Mouse (Mus musculus): Measurements from ENCODE around the gene Taok2. TPM values are rescaled to one million over a fixed set of nuclear protein-coding genes. Genes with fewer than 3 reads are reported as not detected.

Taok2 gene
- total RNA-seq, 2 experiments from 2014 or later: 43.6 to 44.6 TPM

- DNase-seq (ENCODE audit: low spot score): no peak
- intact Hi-C loops (cut with DNase I): loop anchor here (2.0 kb wide), 1 partner anchor 15 kb away; no protein-coding TSS in a partner anchor
Observed at GRCm38 (mm10) chr7:126883731-126884181, 747 bp downstream of the Taok2 start.

- intact Hi-C loops (cut with DNase I): no loop called here
- peak; percentile 40 for DNase-seq (ENCODE audit: low spot score)
Observed at GRCm38 (mm10) chr7:126881040-126881439, 3.5 kb downstream of the Taok2 start.

- intact Hi-C loops (cut with DNase I): loop anchor here (5.0 kb wide), 1 partner anchor 155 kb away; no protein-coding TSS in a partner anchor
- DNase-seq (ENCODE audit: low spot score): no peak
Observed at GRCm38 (mm10) chr7:126877239-126877638, 7.3 kb downstream of the Taok2 start.

GRCm38 (mm10) chr7:126870520-126870891 lies 14.0 kb downstream of the Taok2 start:
- intact Hi-C loops (cut with DNase I): no loop called here
- DNase-seq (ENCODE audit: low spot score): no peak

GRCm38 (mm10) chr7:126869780-126870519 lies 14.6 kb downstream of the Taok2 start:
- intact Hi-C loops (cut with DNase I): no loop called here
- no peak for DNase-seq (ENCODE audit: low spot score)

GRCm38 (mm10) chr7:126868003-126868402 lies 16.5 kb downstream of the Taok2 start:
- DNase-seq (ENCODE audit: low spot score): no peak
- intact Hi-C loops (cut with DNase I): no loop called here

GRCm38 (mm10) chr7:126867534-126867933 lies 17.0 kb downstream of the Taok2 start:
- intact Hi-C loops (cut with DNase I): no loop called here
- DNase-seq (ENCODE audit: low spot score): no peak

GRCm38 (mm10) chr7:126863791-126864190 lies 20.7 kb downstream of the Taok2 start:
- intact Hi-C loops (cut with DNase I): loop anchor here (1.0 to 5.0 kb wide), 2 partner anchors 17 to 34 kb away; no protein-coding TSS in a partner anchor

GRCm38 (mm10) chr7:126862147-126862784 lies 22.2 kb downstream of the Taok2 start, which contains the start of gene Ino80e:
Gene Ino80e, minus strand, starts transcription at chr7:126862377.
- intact Hi-C loops (cut with DNase I): loop anchor here (5.0 kb wide), 1 partner anchor 35 kb away; no protein-coding TSS in a partner anchor
- DNase-seq (ENCODE audit: low spot score): peak; percentile 87

More at GRCm38 (mm10) chr7:126863791-126864190, 20.7 kb downstream of the Taok2 start:
- no peak for DNase-seq (ENCODE audit: low spot score)

- peak; percentile 91 for DNase-seq (ENCODE audit: low spot score)
- intact Hi-C loops (cut with DNase I): loop anchor here (5.0 kb wide), 1 partner anchor 36 kb away; no protein-coding TSS in a partner anchor
Observed at GRCm38 (mm10) chr7:126861429-126862130, 22.9 kb downstream of the Taok2 start, which contains the start of gene Hirip3. Gene Hirip3, plus strand, starts transcription at chr7:126861972.

GRCm38 (mm10) chr7:126860987-126861386 lies 23.5 kb downstream of the Taok2 start:
- intact Hi-C loops (cut with DNase I): loop anchor here (5.0 kb wide), 1 partner anchor 36 kb away; no protein-coding TSS in a partner anchor

GRCm38 (mm10) chr7:126856741-126857420 lies 27.6 kb downstream of the Taok2 start:
- no peak for DNase-seq (ENCODE audit: low spot score)
- intact Hi-C loops (cut with DNase I): no loop called here

More at GRCm38 (mm10) chr7:126860987-126861386, 23.5 kb downstream of the Taok2 start:
- no peak for DNase-seq (ENCODE audit: low spot score)

GRCm38 (mm10) chr7:126855641-126856040 lies 28.9 kb downstream of the Taok2 start:
- intact Hi-C loops (cut with DNase I): no loop called here
- no peak for DNase-seq (ENCODE audit: low spot score)

- intact Hi-C loops (cut with DNase I): no loop called here
- DNase-seq (ENCODE audit: low spot score): no peak
Observed at GRCm38 (mm10) chr7:126853454-126853853, 31.0 kb downstream of the Taok2 start.

- intact Hi-C loops (cut with DNase I): no loop called here
- no peak for DNase-seq (ENCODE audit: low spot score)
Observed at GRCm38 (mm10) chr7:126851192-126851591, 33.3 kb downstream of the Taok2 start.

- intact Hi-C loops (cut with DNase I): no loop called here
- no peak for DNase-seq (ENCODE audit: low spot score)
Observed at GRCm38 (mm10) chr7:126850161-126850560, 34.3 kb downstream of the Taok2 start.

- no peak for DNase-seq (ENCODE audit: low spot score)
- intact Hi-C loops (cut with DNase I): no loop called here
Observed at GRCm38 (mm10) chr7:126848794-126849193, 35.7 kb downstream of the Taok2 start.

GRCm38 (mm10) chr7:126847421-126848398 lies 36.8 kb downstream of the Taok2 start:
- intact Hi-C loops (cut with DNase I): no loop called here
- no peak for DNase-seq (ENCODE audit: low spot score)

- intact Hi-C loops (cut with DNase I): no loop called here
- no peak for DNase-seq (ENCODE audit: low spot score)
Observed at GRCm38 (mm10) chr7:126847116-126847420, 37.4 kb downstream of the Taok2 start, which contains the start of gene Doc2a. Gene Doc2a, plus strand, starts transcription at chr7:126847416.
